ENCODE assay signal across 8 mouse cellular contexts in the genomic region with DNA sequence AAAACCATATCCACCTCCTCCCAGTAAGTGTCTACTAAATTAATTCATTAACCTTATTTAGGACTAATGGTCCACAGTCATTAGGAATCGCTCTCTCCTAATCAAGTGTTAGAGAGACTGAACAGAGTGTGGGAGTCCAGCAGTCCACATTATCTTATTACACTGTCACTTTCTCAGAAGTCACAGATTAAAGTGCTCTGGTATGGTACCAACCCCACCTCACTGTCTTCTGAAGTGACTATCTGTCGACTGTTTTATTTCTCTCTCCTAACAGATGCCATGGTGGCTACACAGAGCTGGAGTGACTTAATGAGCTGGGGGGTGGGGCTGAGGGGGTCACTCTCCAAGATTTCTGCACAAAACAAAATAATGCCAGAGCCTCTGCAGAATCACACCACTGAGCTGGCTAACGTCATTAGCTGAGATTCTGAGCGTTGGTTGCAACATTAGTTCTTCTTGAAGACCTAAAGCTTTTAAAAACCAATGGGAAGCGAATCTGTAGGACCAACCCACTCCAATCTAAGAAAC. TPM values are rescaled to one million over a fixed set of nuclear protein-coding genes. Genes with fewer than 3 reads are reported as not detected.
DNase-seq lines count a peak whose midpoint lies in the region; ATAC-seq lines count a peak whose summit lies in the region.
"Had no signal": no experiment of that assay in that cellular context is flagged by ENCODE, and none has a peak within 500 bp of the region (broad histone marks: within the 10 kb centered on the region; RNA-seq: fewer than 3 reads in every experiment).

No protein-coding gene starts in this region.

- peak overlapping the region; percentile 99 for H3K4me2 ChIP-seq in lung, embryonic 15.5 days
- peak overlapping the region; percentile 100 for H3K4me2 ChIP-seq in forebrain, embryonic 13.5 days
- H3K4me2 ChIP-seq in limb, embryonic 12.5 days = peak overlapping the region; percentile 97
- peak overlapping the region; percentile 99 for H3K4me2 ChIP-seq in stomach, embryonic 15.5 days

- H3K9ac ChIP-seq in lung, embryonic 15.5 days = 0 out of 2 replicates have a peak overlapping the region, but pooled peaks have one; percentile 89
- peak overlapping the region; percentile 83 for H3K9ac ChIP-seq in forebrain, embryonic 13.5 days
- H3K9ac ChIP-seq in limb, embryonic 12.5 days (replicated peaks) = no peak overlapping the region
- no peak overlapping the region for H3K9ac ChIP-seq in stomach, embryonic 15.5 days

- DNase-seq in lung, postnatal 14 days = no peak
- no peak for DNase-seq in frontal cortex, postnatal 10 days (ENCODE audit: low spot score in 2 of 2)
- DNase-seq in ovary, postnatal 36 days (ENCODE audit: low spot score) = no peak

- H3K4me3 ChIP-seq in lung, embryonic 15.5 days = peak overlapping the region; percentile 76
- peak overlapping the region; percentile 72 for H3K4me3 ChIP-seq in forebrain, embryonic 13.5 days
- H3K4me3 ChIP-seq in limb, embryonic 12.5 days (replicated peaks) = peak overlapping the region; percentile 76
- peak overlapping the region; percentile 59 for H3K4me3 ChIP-seq in stomach, embryonic 15.5 days (replicated peaks)
- H3K4me3 ChIP-seq: megakaryocyte, embryonic 14.5 days had no signal

- H3K4me1 ChIP-seq in lung, embryonic 15.5 days = peaks cover 44% of the 10 kb centered on the region
- peaks cover 60% of the 10 kb centered on the region for H3K4me1 ChIP-seq in forebrain, embryonic 13.5 days
- peaks cover 30% of the 10 kb centered on the region for H3K4me1 ChIP-seq in limb, embryonic 12.5 days (replicated peaks)
- H3K4me1 ChIP-seq in stomach, embryonic 15.5 days = peaks cover 4% of the 10 kb centered on the region

- WGBS in lung, embryonic 15.5 days = 32% methylated on average over 5 of the region's 5 CpGs
- 23% methylated on average over 5 of the region's 5 CpGs for WGBS in forebrain, embryonic 13.5 days
- WGBS in limb, embryonic 12.5 days = 17% methylated on average over 5 of the region's 5 CpGs
- 44% methylated on average over 5 of the region's 5 CpGs for WGBS in stomach, embryonic 15.5 days

- H3K36me3 ChIP-seq in lung, embryonic 15.5 days = 0 out of 2 replicates have a peak, but pooled peaks cover 6% of the 10 kb centered on the region
- H3K36me3 ChIP-seq in forebrain, embryonic 13.5 days (ENCODE audit: poor library complexity, severe bottlenecking) = no peaks in the 10 kb centered on the region; the same call in 1 of the 2 replicates
- H3K36me3 ChIP-seq in limb, embryonic 12.5 days = no peaks in the 10 kb centered on the region
- no peaks in the 10 kb centered on the region for H3K36me3 ChIP-seq in stomach, embryonic 15.5 days

- no peak for ATAC-seq in lung, embryonic 15.5 days (ENCODE audit: borderline replicate concordance, extremely low read depth, low FRiP score, low TSS enrichment)
- ATAC-seq in forebrain, embryonic 13.5 days = no peak
- ATAC-seq in limb, embryonic 12.5 days (ENCODE audit: insufficient number of reproducible peaks, insufficient read depth, low FRiP score, low TSS enrichment, low read depth) = no peak
- no peak for ATAC-seq in stomach, embryonic 15.5 days (ENCODE audit: insufficient read depth, low FRiP score, low read depth)

- H3K27ac ChIP-seq in lung, embryonic 15.5 days = 0 out of 2 replicates have a peak overlapping the region, but pooled peaks have one; percentile 27
- peak overlapping the region; percentile 3; the same call in 1 of the 2 replicates for H3K27ac ChIP-seq in forebrain, embryonic 13.5 days
- no peak overlapping the region for H3K27ac ChIP-seq in limb, embryonic 12.5 days
- no peak overlapping the region for H3K27ac ChIP-seq in stomach, embryonic 15.5 days

- H3K27me3 ChIP-seq in lung, embryonic 15.5 days = no peaks in the 10 kb centered on the region
- peaks cover 7% of the 10 kb centered on the region; the same call in 1 of the 2 replicates for H3K27me3 ChIP-seq in forebrain, embryonic 13.5 days
- H3K27me3 ChIP-seq in limb, embryonic 12.5 days = peaks cover 10% of the 10 kb centered on the region
- H3K27me3 ChIP-seq in stomach, embryonic 15.5 days (replicated peaks) = no peaks in the 10 kb centered on the region

- no peaks in the 10 kb centered on the region for H3K9me3 ChIP-seq in lung, embryonic 15.5 days
- H3K9me3 ChIP-seq in forebrain, embryonic 13.5 days (replicated peaks) = no peaks in the 10 kb centered on the region
- no peaks in the 10 kb centered on the region for H3K9me3 ChIP-seq in limb, embryonic 12.5 days
- no peaks in the 10 kb centered on the region for H3K9me3 ChIP-seq in stomach, embryonic 15.5 days
- H3K9me3 ChIP-seq: megakaryocyte, embryonic 14.5 days had no signal

RNA-seq across cellular contexts. Expression of a gene that starts 3.0 kb away (rescaled TPM):
- 120 and 133 TPM in 2 replicates for polyA plus RNA-seq in lung, embryonic 15.5 days (2015; fragmentation: Nextera tagmentation; extraction: Ambion mirVana)
- polyA plus RNA-seq in forebrain, embryonic 13.5 days (2015; fragmentation: Nextera tagmentation; extraction: Ambion mirVana) = 54.4 and 55.9 TPM in 2 replicates
- 50.6 and 52.1 TPM in 2 replicates for polyA plus RNA-seq in limb, embryonic 12.5 days (2016; fragmentation: Nextera tagmentation; extraction: Ambion mirVana)
- 62.7 and 76.0 TPM in 2 replicates for polyA plus RNA-seq in stomach, embryonic 15.5 days (2015; fragmentation: Nextera tagmentation; extraction: Ambion mirVana)

Comparison
In these comparisons a context has a peak if more than half of its experiments do, and no peak if none do; other contexts are left out.
1. H3K27ac ChIP-seq: peak in lung, embryonic 15.5 days (single experiment) and forebrain, embryonic 13.5 days (single experiment); none in limb, embryonic 12.5 days (single experiment) and stomach, embryonic 15.5 days (single experiment).
2. H3K9ac ChIP-seq: peak in lung, embryonic 15.5 days (single experiment) and forebrain, embryonic 13.5 days (single experiment); none in limb, embryonic 12.5 days (single experiment) and stomach, embryonic 15.5 days (single experiment).
3. Peak in every context shown above with its lines, with median percentiles within 50 percentile points of each other: H3K4me2 ChIP-seq and H3K4me3 ChIP-seq.